Mouse (Mus musculus): Measurements from ENCODE around the gene Hunk.
A peak's percentile ranks its signal among the peaks of the same experiment; 100 is the strongest.

The Hunk gene

GRCm38 (mm10) chr16:90439493-90439892, 53.7 kb downstream of the Hunk start:
- no peak for DNase-seq (ENCODE audit: low spot score)

- no peak for DNase-seq (ENCODE audit: low spot score)
Observed at GRCm38 (mm10) chr16:90440654-90441053, 54.8 kb downstream of the Hunk start.

DNA sequence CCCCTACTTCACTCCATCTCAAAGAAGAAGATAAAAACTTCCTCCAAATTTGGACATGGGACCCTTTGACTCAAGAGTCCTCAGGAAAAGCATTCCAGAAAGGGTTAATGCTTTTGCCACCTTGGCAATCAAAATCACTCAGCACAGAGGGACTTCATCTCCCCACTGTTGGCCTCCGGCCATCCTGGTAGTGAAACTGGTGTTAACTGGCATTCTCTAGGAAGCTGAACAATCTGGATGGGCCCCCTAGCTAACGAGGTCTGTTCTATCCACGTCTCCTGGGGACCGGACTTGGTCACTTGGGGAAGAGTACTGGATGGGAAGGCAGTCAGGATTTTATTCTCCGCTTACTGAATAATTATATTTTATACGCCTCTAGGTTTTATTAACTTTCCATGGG, 57.2 kb downstream of the Hunk start:
- DNase-seq (ENCODE audit: low spot score): no peak

GRCm38 (mm10) chr16:90453197-90453596, 67.4 kb downstream of the Hunk start:
- no peak for DNase-seq (ENCODE audit: low spot score)

DNA sequence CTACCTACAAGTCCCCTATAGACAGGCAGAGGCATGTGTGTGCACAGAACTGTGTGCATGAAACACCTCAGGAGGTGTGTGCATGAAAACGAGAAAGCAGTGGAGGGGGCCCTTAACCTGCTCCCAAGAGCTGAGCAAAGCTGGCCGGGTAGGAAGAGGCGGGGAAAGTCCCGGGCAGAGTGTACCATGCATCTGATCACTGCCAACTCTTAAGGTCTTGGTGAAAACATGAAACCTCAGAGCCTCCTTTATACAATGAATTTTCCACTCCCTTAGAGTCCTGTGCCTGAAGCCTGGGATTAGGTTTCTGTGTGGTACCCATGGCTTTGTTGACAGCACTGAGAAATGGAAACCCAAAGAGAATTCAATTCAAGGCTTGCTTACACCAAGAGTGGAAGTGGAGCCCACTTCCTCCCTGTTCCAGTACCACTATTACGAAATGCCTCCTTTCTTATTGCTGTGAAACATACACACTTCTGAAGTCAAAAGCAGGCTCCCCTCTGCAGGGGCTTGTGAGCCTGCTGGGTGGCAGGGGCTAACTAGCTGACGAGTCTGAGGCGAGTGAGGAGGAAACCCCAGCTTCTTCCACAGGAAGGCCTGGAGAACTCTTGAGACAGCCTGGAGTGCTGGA, 70.8 kb downstream of the Hunk start:
- no peak for DNase-seq (ENCODE audit: low spot score)

GRCm38 (mm10) chr16:90458899-90459610, 73.2 kb downstream of the Hunk start:
- no peak for DNase-seq (ENCODE audit: low spot score)

- no peak for DNase-seq (ENCODE audit: low spot score)
Observed at GRCm38 (mm10) chr16:90461304-90461905, 75.6 kb downstream of the Hunk start.

GRCm38 (mm10) chr16:90462728-90463275, 77.0 kb downstream of the Hunk start:
- DNase-seq (ENCODE audit: low spot score): no peak

DNA sequence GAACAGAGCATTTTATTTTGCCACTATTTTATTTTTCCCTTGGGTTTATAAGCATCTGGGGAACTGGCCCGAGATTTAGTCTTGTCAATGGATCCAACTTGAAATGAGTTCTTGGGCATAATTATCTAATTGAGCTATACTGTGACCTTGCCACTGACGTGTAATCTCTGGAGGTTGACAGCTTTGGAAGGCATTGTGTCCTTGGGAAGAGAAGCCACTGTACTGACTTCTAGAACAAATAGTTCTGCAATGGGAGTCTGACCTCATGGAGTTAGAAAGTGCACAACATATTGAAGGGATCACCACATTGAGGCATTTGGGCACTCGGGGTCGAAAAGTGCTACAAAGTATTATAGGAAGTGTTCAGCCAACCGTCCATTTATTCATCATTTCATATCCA, 79.3 kb downstream of the Hunk start:
- DNase-seq (ENCODE audit: low spot score): no peak

DNA sequence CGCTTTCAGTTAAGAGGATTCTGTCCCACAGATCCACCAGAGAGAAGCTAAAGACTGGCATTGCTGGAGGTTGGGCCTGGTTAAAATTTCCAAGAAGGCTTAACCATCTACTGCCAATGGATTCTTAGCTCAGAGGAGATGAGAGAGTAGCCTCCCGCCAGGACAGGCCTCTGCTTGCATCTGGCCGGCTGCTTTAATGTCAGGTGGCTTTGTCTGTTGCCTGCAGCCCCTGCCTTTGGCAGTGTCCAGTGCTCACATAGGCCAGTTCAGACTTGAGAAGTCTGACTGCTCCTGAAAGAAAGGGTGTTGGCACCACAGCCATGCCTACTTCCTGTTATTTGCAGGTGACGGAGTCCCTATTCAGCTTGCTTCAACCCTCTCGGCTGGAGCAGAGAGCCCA, 82.5 kb downstream of the Hunk start:
- no peak for DNase-seq (ENCODE audit: low spot score)

DNA sequence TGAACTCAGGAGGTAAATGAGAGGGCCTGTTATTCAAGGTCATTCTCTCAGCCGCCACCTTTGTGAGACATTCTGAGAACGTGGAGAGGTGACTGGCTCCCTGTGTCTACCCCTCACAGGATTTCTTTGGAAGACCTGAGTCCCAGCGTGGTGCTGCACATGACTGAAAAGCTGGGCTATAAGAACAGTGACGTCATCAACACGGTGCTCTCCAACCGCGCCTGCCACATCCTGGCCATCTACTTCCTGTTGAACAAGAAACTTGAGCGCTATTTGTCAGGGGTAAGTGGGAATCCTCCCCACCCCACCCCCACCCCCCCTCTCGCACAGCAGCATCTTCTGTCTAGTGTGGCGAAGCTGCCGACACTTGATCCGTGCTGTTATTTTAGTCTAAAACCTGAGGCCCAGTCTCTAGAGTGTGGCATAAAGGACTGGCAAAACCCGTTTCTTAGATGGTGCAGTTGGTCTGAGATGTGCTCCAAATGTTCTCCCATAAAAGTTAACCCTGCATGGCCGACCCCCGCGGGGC, 90.0 kb downstream of the Hunk start:
- peak; percentile 85 for DNase-seq (ENCODE audit: low spot score)

GRCm38 (mm10) chr16:90481612-90482011, 95.8 kb downstream of the Hunk start:
- no peak for DNase-seq (ENCODE audit: low spot score)

DNA sequence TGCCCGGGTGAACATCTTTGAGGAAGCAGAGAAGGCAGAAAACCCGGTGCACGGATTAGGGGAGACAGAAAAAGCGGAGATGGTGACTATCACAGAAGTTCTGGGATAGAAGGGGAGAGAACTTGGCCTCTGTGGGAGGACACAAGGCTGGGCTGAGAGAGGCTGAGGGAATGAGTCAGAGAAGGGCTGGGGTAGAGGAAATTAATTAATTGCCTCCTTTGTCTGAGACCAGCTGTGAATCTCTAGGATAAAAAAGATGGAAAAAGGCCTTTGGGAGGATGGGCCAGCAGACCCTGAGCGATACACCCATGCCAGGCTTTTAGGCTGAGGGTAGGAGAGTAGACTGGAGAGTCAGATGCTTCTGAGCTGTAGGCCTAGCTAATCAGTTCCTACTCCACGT, 97.5 kb downstream of the Hunk start:
- no peak for DNase-seq (ENCODE audit: low spot score)

- no peak for DNase-seq (ENCODE audit: low spot score)
Observed at GRCm38 (mm10) chr16:90485125-90485524, 99.3 kb downstream of the Hunk start.

GRCm38 (mm10) chr16:90485599-90485998, 99.8 kb downstream of the Hunk start:
- DNase-seq (ENCODE audit: low spot score): no peak

DNA sequence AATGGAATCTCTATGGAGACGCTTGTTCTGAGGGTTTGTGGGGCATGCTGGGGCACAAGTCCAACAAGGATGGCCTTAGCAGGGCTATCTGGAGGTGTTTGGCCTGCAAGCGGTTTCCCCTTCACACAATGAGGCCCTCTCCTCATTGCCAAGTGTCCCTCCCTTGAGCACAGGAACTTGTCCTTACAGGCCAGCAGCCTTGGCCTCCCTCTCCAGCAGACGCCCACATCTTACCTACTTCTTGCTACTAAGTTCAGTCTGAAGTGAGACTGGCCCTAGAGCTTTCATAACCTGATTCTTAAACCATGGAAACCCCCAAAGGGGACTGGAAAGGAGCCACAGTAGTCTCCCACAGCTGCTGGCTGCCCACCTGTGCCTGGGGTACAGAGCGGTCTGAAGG, 104.3 kb downstream of the Hunk start:
- no peak for DNase-seq (ENCODE audit: low spot score)

GRCm38 (mm10) chr16:90491898-90492499, 106.2 kb downstream of the Hunk start:
- no peak for DNase-seq (ENCODE audit: low spot score)

GRCm38 (mm10) chr16:90496930-90497329, 111.1 kb downstream of the Hunk start:
- no peak for DNase-seq (ENCODE audit: low spot score)

GRCm38 (mm10) chr16:90497749-90498464, 112.1 kb downstream of the Hunk start:
- no peak for DNase-seq (ENCODE audit: low spot score)

- no peak for DNase-seq (ENCODE audit: low spot score)
Observed at GRCm38 (mm10) chr16:90500809-90501208, 115.0 kb downstream of the Hunk start.

DNA sequence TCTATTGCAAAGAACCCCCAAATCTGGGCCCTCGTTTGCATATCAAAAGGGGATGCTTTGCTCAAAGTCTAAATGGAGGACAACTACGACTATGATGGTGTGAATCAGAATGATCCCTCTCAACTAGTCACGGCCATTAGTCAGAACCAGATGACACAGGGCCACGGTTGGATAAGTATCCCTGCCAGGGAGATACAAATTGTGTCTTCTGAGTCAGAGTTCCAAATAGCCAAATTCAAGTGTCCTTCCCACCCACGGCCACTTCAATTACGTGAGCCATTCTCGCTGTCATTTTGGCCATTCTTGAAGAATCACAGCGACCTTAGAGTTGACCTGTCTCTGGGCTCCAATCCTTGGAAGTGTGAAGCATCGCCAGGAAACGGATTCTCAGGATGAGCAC, 119.4 kb downstream of the Hunk start:
- DNase-seq (ENCODE audit: low spot score): no peak

- DNase-seq (ENCODE audit: low spot score): no peak
Observed at GRCm38 (mm10) chr16:90505680-90506079, 119.9 kb downstream of the Hunk start.

Data from T-cell, adult 2 months (primary cell).